Mouse (Mus musculus) myocyte (in vitro differentiated cells): Measurements from ENCODE around the gene Ina.

ENCODE experiments used
- CEBPB ChIP-seq: IDR thresholded peaks from 2 replicates; pipeline ENCODE4 v1.6.1; 2011; ENCODE audit warnings: mild to moderate bottlenecking, moderate library complexity; ENCODE audit not compliant: poor library complexity, insufficient read depth, severe bottlenecking
- E2F4 ChIP-seq: IDR thresholded peaks from one replicate; pipeline ENCODE4 v1.6.1; 2011; ENCODE audit warnings: mild to moderate bottlenecking, control low read depth, moderate library complexity; ENCODE audit not compliant: insufficient read depth
- MAX ChIP-seq: IDR thresholded peaks from one replicate; pipeline ENCODE4 v1.6.1; 2011; ENCODE audit warnings: low read depth, mild to moderate bottlenecking, control low read depth
- POLR2A ChIP-seq: IDR thresholded peaks from one replicate; pipeline ENCODE4 v1.6.1; 2011; ENCODE audit warnings: low read depth, mild to moderate bottlenecking, control low read depth, moderate library complexity; ENCODE audit not compliant: insufficient read length
- POLR2AphosphoS2 ChIP-seq: IDR thresholded peaks from one replicate; pipeline ENCODE4 v1.6.1; 2011; ENCODE audit warnings: low read depth, control low read depth; ENCODE audit not compliant: insufficient read length
- USF1 ChIP-seq: IDR thresholded peaks from one replicate; pipeline ENCODE4 v1.6.1; 2011; ENCODE audit warnings: low read depth, mild to moderate bottlenecking, control low read depth, moderate library complexity

GRCm38 (mm10) chr19:46965496-46965895 lies 49.0 kb upstream of the Ina start:
- TF ChIP-seq POLR2A, result no peak
- no peak for TF ChIP-seq POLR2AphosphoS2
- TF ChIP-seq MAX, result no peak
- TF ChIP-seq USF1, result no peak
- no peak for TF ChIP-seq E2F4
- no peak for TF ChIP-seq CEBPB
